Mouse (Mus musculus) bone marrow macrophage, adult 2 months (primary cell): ENCODE results near the gene Dyx1c1.

Experiments used
- CTCF ChIP-seq: IDR thresholded peaks from 2 replicates; pipeline ENCODE4 v1.5.1; 2012; ENCODE audit warnings: low read depth, mild to moderate bottlenecking, low read length, moderate library complexity
- POLR2A ChIP-seq: IDR thresholded peaks from 2 replicates; pipeline ENCODE4 v1.6.1; 2012; ENCODE audit warnings: mild to moderate bottlenecking, low read depth, low read length, borderline replicate concordance

DNA sequence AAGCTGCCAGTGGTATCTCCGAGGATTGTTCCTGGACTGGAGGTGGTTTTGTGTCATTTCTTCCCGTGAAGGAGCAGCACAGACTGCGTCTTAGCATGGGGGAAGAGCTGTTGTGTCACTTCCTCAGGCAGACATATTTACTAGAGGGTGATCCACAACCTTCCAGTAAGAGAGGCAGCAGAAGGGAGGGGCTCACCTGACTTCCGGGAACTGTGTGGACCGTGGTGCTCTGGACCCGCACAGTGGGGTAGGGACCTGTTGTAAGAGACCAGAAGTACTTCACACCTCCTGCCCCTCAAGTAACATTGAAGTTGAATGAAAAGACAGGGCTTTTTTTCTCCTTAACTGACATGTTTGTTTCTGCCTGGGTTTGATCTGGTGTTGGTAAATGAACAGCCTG lies 46.5 kb downstream of the Dyx1c1 start:
- TF ChIP-seq POLR2A = no peak
- TF ChIP-seq CTCF = no peak
